Mouse (Mus musculus): ENCODE data around the gene Fam189a1.

Fam189a1 gene

GRCm38 (mm10) chr7:65156514-65156911 is at the start of gene Fam189a1:
Gene Fam189a1, minus strand, starts transcription at chr7:65156570.
- peak; percentile 31 to 54 for DNase-seq

GRCm38 (mm10) chr7:65206021-65206420 is 49.7 kb upstream of the Fam189a1 start:
- DNase-seq = no peak

- DNase-seq = no peak
Measured at GRCm38 (mm10) chr7:65202719-65203118, 46.3 kb upstream of the Fam189a1 start.

- no peak for DNase-seq
Measured at GRCm38 (mm10) chr7:65180694-65181093, 24.3 kb upstream of the Fam189a1 start.

- no peak for DNase-seq
Measured at GRCm38 (mm10) chr7:65170762-65171161, 14.4 kb upstream of the Fam189a1 start.

- DNase-seq = no peak
Measured at GRCm38 (mm10) chr7:65157031-65158025, 958 bp upstream of the Fam189a1 start.

- peak; percentile 58 to 69 for DNase-seq
Measured at GRCm38 (mm10) chr7:65155628-65156513, 499 bp downstream of the Fam189a1 start.

- peak; percentile 11 to 26 for DNase-seq
Measured at GRCm38 (mm10) chr7:65154576-65154975, 1.8 kb downstream of the Fam189a1 start.

- DNase-seq = no peak
Measured at GRCm38 (mm10) chr7:65153846-65154245, 2.5 kb downstream of the Fam189a1 start.

GRCm38 (mm10) chr7:65151526-65151925 is 4.8 kb downstream of the Fam189a1 start:
- DNase-seq = no peak

GRCm38 (mm10) chr7:65149040-65149439 is 7.3 kb downstream of the Fam189a1 start:
- no peak for DNase-seq

GRCm38 (mm10) chr7:65144881-65145280 is 11.5 kb downstream of the Fam189a1 start:
- no peak for DNase-seq

- peak; percentile 21 to 43 for DNase-seq
Measured at GRCm38 (mm10) chr7:65141907-65142698, 14.3 kb downstream of the Fam189a1 start.

GRCm38 (mm10) chr7:65140832-65141231 is 15.5 kb downstream of the Fam189a1 start:
- no peak for DNase-seq

- no peak for DNase-seq
Measured at GRCm38 (mm10) chr7:65140099-65140498, 16.3 kb downstream of the Fam189a1 start.

GRCm38 (mm10) chr7:65123766-65124165 is 32.6 kb downstream of the Fam189a1 start:
- DNase-seq = no peak

- DNase-seq = no peak
Measured at GRCm38 (mm10) chr7:65116903-65117302, 39.5 kb downstream of the Fam189a1 start.

GRCm38 (mm10) chr7:65115366-65115765 is 41.0 kb downstream of the Fam189a1 start:
- DNase-seq = no peak

- no peak for DNase-seq
Measured at GRCm38 (mm10) chr7:65111664-65112063, 44.7 kb downstream of the Fam189a1 start.

- no peak for DNase-seq
Measured at GRCm38 (mm10) chr7:65105566-65105965, 50.8 kb downstream of the Fam189a1 start.

- DNase-seq = no peak
Measured at GRCm38 (mm10) chr7:65105097-65105467, 51.3 kb downstream of the Fam189a1 start.
